In the genomic region with DNA sequence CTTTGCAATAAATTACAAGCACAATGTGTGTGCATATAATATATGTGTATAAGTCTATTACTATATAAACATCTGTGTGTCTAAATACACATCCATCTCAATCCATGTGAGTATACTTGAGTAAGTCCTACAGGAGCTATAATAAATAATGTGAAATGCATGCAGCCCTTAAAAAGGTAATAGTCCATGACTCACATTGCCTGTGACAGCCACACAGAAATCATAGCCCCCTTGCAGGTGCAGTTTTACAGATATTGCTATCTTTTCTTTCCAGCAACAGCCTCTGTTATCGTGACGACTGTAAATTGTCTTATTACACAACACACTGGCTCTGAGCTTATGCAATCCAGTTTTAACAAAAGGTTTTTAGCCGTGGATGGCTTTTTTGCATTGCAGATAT, we compare ENCODE assay signal across 26 mouse cellular contexts.
"Had no signal": no experiment of that assay in that cellular context is flagged by ENCODE, and none has a peak within 500 bp of the region (broad histone marks: within the 10 kb centered on the region; RNA-seq: fewer than 3 reads in every experiment).

No protein-coding gene starts in this region.

- H3K4me1 ChIP-seq: limb, embryonic 10.5 days; liver, embryonic 12.5 days; liver, embryonic 15.5 days; lung, embryonic 15.5 days; megakaryocyte, embryonic 14.5 days; midbrain, embryonic 10.5 days; midbrain, embryonic 13.5 days; stomach, embryonic 15.5 days had no signal

- H3K36me3 ChIP-seq: limb, embryonic 10.5 days; limb, embryonic 13.5 days; liver, embryonic 12.5 days; liver, embryonic 15.5 days; lung, embryonic 15.5 days; midbrain, embryonic 10.5 days; midbrain, embryonic 13.5 days; stomach, embryonic 15.5 days had no signal

- H3K9me3 ChIP-seq: limb, embryonic 10.5 days; limb, embryonic 13.5 days; liver, embryonic 12.5 days; liver, embryonic 15.5 days; lung, embryonic 15.5 days; megakaryocyte, embryonic 14.5 days; midbrain, embryonic 10.5 days; midbrain, embryonic 13.5 days; stomach, embryonic 15.5 days had no signal

- H3K9ac ChIP-seq: limb, embryonic 13.5 days; liver, embryonic 12.5 days; liver, embryonic 15.5 days; lung, embryonic 15.5 days; midbrain, embryonic 13.5 days; stomach, embryonic 15.5 days had no signal

- DNase-seq: kidney, adult 2 months; kidney, postnatal 25 days; layer of hippocampus, adult 9-11 months; liver; lung, adult 18-20 months; lung, postnatal 10 days; lung, postnatal 36 days; right cerebral cortex, adult 18-20 months; right cerebral cortex, postnatal 14 days; right cerebral cortex, postnatal 4 days; spleen, adult 18-20 months; thymus, adult 18-20 months; thymus, postnatal 36 days had no signal

- ATAC-seq: liver, embryonic 12.5 days; midbrain, embryonic 13.5 days; midbrain, embryonic 16.5 days had no signal

- H3K4me3 ChIP-seq: layer of hippocampus, adult 2 months; limb, embryonic 10.5 days; limb, embryonic 13.5 days; liver, embryonic 12.5 days; liver, embryonic 15.5 days; lung, embryonic 15.5 days; megakaryocyte, embryonic 14.5 days; midbrain, embryonic 10.5 days; midbrain, embryonic 13.5 days; myocyte; stomach, embryonic 15.5 days had no signal

- H3K4me2 ChIP-seq: limb, embryonic 13.5 days; liver, embryonic 12.5 days; liver, embryonic 15.5 days; lung, embryonic 15.5 days; midbrain, embryonic 13.5 days; stomach, embryonic 15.5 days had no signal

- H3K27me3 ChIP-seq: limb, embryonic 13.5 days; liver, embryonic 12.5 days; liver, embryonic 15.5 days; lung, embryonic 15.5 days; megakaryocyte, embryonic 14.5 days; midbrain, embryonic 13.5 days; stomach, embryonic 15.5 days had no signal

- H3K27ac ChIP-seq: kidney, postnatal 0 days; layer of hippocampus, adult 2 months; limb, embryonic 10.5 days; limb, embryonic 13.5 days; liver, embryonic 12.5 days; liver, embryonic 15.5 days; lung, embryonic 15.5 days; midbrain, embryonic 10.5 days; midbrain, embryonic 13.5 days; stomach, embryonic 15.5 days had no signal
